Mouse (Mus musculus) liver, embryonic 14.5 days (tissue): Measurements from ENCODE around the gene Lrrd1.
"Not testable (repeated sequence)": the region's sequence is repeated elsewhere in the genome, so short reads cannot be mapped to it uniquely, and the experiment has no call there.

Source experiments
- CTCF ChIP-seq: IDR thresholded peaks from 2 replicates; pipeline ENCODE4 v1.5.1; 2016; ENCODE audit warnings: antibody characterized with exemption, low read depth, control low read depth
- EP300 ChIP-seq: IDR thresholded peaks from 2 replicates; pipeline ENCODE4 v1.6.1; 2016; ENCODE audit warnings: antibody characterized with exemption, low read depth

GRCm38 (mm10) chr5:3894294-3894619 is 49.3 kb downstream of the Lrrd1 start:
- not testable (repeated sequence) for TF ChIP-seq CTCF, EP300
